Mouse (Mus musculus): ENCODE measurements around the gene Cntnap5a.

GRCm38 (mm10) chr1:115658343-115659064, 26.1 kb upstream of the Cntnap5a start:
- no peak for TF ChIP-seq USF1 (IDR thresholded peaks at IDR 0.05; ENCODE audit: low read depth)
- TF ChIP-seq POLR2A (IDR thresholded peaks at IDR 0.05; ENCODE audit: insufficient read length, low read depth) = no peak
- TF ChIP-seq MYOG (IDR thresholded peaks at IDR 0.05; ENCODE audit: control insufficient read depth in 1 of 3, insufficient read depth in 1 of 3, insufficient read length in 2 of 3, low read depth in 2 of 3) = no peak
- TF ChIP-seq MAX (IDR thresholded peaks at IDR 0.05; ENCODE audit: low read depth) = no peak
- no peak for TF ChIP-seq SRF (IDR thresholded peaks at IDR 0.05; ENCODE audit: control insufficient read depth, insufficient read length, low read depth)
- no peak for TF ChIP-seq POLR2AphosphoS2 (IDR thresholded peaks at IDR 0.05; ENCODE audit: insufficient read length, low read depth)
- TF ChIP-seq TCF3 (IDR thresholded peaks at IDR 0.05; ENCODE audit: insufficient read length, low read depth) = no peak
- TF ChIP-seq TCF12 (IDR thresholded peaks at IDR 0.05; ENCODE audit: insufficient read depth, poor library complexity, severe bottlenecking) = no peak
- TF ChIP-seq MYOD1 (IDR thresholded peaks at IDR 0.05; ENCODE audit: control insufficient read depth in 1 of 3, insufficient read length in 2 of 3, low read depth in 2 of 3) = no peak
- no peak for TF ChIP-seq E2F4 (IDR thresholded peaks at IDR 0.05; ENCODE audit: insufficient read depth)
- TF ChIP-seq CEBPB (IDR thresholded peaks at IDR 0.05; ENCODE audit: insufficient read depth, poor library complexity, severe bottlenecking) = no peak
- no peak for TF ChIP-seq REST (IDR thresholded peaks at IDR 0.05; ENCODE audit: insufficient read depth, insufficient read length)

Measured in myocyte (in vitro differentiated cells).